Mouse (Mus musculus) E14TG2a.4 (cell line): ENCODE results near the gene Cers1.

Experiments used
- CTCF ChIP-seq: conservative IDR thresholded peaks from 2 replicates; pipeline ENCODE4 v1.5.1; 2014; ENCODE audit warnings: low read length
- POU5F1 ChIP-seq: IDR thresholded peaks from 2 replicates; pipeline ENCODE4 v1.6.1; 2014; ENCODE audit warnings: low read length, borderline replicate concordance

GRCm38 (mm10) chr8:70373397-70374317, 58.1 kb downstream of the Cers1 start, which contains the start of gene Comp:
- TF ChIP-seq CTCF (no peak), POU5F1 (no peak)
